Mouse (Mus musculus) liver, adult 2 months (tissue): ENCODE results near the gene Taz.

Experiments used
- CTCF ChIP-seq: fragments of 200-500 bp; IDR thresholded peaks from 2 replicates; pipeline ENCODE4 v1.5.1; 2011; ENCODE audit warnings: low read depth, low read length, control low read depth
- POLR2A ChIP-seq: fragments of 200-500 bp; IDR thresholded peaks from 2 replicates; pipeline ENCODE4 v1.6.1; 2011; ENCODE audit warnings: low read length, control low read depth; ENCODE audit not compliant: insufficient read depth; ENCODE audit errors: extremely low read depth

DNA sequence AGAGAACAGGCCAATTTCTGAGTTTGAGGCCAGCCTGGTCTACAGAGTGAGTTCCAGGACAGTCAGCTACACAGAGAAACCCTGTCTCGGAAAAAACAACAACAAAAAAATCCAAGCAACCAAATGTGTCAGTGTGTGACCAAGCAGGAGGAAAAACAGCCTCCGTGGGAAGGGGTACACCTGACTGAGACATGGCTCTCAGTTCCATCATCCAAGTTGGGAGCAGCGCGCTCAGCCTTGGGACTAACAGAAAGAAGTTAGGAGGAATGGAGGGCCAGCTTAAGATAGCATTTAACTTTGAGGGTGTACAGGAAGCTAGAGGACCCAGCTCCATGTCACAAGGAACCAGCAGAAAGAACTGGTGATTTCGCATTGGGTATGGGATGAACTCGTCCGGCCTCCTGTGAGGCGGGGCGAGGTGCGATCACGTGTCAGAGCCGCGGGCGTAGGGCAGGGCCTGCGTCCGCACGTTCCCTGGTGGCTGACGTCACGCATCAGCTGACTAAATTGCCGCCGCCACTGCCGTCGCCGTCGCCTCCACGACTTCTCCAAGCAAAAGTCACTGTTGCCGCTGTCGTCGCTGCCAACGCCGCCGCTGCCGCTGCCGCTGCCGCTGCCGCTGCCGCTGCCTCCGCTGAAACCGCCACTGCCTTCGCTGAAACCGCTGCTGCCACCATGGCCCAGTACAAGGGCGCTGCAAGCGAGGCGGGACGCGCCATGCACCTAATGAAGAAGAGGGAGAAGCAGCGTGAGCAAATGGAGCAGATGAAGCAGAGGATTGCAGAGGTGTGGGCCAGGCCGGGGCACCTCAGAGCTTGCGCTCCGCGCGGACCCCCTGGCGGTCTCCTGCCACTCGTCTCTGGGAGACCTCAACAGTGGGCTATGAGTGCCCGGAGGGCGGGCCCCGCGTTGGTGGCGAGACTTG is 31.1 kb downstream of the Taz start, which contains the start of gene Fam50a:
- TF ChIP-seq CTCF (no peak), POLR2A (0 out of 2 replicates have a peak, but pooled peaks have one; percentile 46)
